Mouse (Mus musculus) kidney, adult 8-10 months (tissue): Measurements from ENCODE around the gene Cyp2c70.
"Not testable (repeated sequence)": the region's sequence is repeated elsewhere in the genome, so short reads cannot be mapped to it uniquely, and the experiment has no call there.

Experiments used
- DNase-seq, 2 experiments: peaks; one replicate each; pipeline ENCODE4 v3.0.0; 2022

Gene Cyp2c70

DNA sequence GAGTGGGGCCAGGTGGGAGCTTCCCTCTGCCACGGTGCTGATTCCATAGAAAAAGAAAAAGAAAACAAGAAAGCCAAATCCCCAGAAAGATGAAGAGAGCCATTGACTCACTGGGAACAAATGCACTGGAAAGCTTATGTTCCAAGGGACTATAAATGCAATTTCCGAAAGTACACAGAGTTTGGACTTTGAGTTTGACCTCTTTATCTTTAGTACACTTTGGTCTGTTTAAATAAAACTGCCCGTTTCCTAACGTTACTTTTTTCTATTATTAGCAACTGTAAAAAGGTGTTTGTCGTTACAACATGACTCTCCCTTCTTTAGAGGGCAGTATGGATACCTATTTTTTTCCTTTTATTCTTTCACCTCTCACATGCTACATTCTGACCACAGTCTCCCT is at the start of gene Cyp2c70:
Gene Cyp2c70 (minus strand): TSS at position 174 of the 400 bp plus-strand sequence.
- DNase-seq = no peak

DNA sequence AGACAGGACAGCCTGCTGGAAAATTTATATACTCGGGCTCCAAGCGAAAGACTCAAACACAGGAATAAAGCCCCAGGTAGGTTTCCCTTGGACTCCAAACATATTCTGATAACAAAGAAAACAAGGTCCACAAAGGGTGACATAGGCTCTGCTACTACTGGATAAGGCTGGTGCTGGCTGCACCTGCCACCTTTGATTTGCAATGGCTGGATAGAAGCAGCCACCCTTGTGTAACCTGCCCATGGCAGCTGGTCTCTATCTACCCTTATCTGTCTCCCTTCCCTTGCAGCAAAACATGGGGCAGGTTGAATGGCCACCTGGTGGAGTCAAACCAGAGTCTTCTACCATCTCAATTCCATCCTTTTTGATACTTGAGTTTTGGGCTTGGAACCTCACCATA is 45.4 kb upstream of the Cyp2c70 start:
- no peak for DNase-seq

DNA sequence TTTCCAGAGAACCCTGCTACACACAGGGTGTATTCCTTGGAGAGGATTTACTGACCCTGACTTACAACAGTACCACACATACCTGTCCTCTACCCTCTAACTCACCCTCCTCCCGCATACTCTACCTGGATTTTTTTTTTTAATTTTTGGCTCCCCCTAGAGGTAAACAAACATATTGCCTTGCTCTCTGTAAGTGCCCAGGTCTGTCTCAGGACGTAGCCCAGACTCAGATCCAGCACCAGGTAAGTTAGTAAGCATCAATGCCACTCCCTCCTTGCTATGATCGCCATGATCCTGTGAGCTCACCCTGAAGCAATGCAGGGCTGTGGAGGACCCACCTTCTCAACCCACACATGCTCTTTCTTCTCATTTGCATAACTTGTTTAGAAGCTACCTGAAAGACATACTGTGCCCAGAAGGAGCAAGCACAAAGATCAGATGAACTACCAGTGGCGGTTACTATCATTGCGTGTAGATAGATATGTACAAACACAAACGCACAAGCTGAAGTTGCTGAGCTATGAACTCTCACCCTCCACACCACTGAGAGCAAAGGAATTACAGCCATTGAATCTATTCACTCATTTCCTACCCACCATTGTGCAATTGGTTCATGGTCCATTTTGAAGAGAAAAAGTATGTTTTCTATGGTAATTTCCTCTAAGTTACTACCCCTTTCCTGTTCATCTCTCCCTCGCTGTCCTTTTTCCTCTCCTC is 44.9 kb upstream of the Cyp2c70 start:
- no peak for DNase-seq

GRCm38 (mm10) chr19:40231074-40231738 is 44.1 kb upstream of the Cyp2c70 start:
- no peak for DNase-seq

DNA sequence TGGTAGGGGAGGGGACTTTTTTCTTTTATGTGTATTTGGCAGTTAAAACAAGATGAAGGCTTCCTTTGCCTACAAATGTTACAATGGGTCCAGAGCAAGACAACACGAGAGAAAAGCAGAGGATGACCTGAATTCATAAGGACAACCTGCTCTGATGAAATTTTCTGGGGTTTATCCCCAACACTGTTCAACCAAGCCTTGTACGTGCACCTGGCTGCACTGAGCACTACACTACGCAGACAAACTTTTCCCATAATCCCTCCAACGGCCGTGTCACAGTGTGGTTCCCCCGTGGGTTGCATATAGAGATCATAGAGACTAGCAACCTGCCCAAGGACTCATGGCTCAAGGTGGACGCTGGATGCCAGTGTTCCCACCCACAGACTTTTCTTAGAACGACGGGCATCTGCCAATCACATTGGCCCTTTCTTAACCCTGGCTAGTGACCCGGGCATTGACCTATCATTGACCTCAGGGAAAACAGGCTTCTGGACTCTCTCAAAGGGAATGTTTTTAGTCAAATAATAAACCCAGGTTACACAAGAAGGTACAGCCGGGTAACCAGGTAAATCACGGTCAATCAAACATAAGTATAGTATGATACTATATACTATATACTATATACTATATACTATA is 39.5 kb upstream of the Cyp2c70 start:
- DNase-seq = peak; percentile 25 to 54

DNA sequence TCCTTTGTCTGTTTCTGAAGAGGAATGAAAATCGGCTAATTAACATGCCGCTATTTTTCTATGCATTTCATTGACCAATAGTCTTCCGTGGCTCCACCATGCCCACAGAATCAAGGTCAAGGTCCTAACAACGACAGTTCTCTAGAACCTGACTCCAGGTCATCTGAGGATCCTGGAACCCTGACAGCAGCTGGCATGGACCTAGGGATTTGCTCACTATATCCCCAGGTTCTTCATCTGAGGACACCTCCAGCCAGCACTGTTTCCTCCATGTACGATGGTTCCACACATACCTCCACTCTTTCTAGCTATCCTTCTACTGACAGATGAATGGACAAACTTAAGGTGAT is 38.6 kb upstream of the Cyp2c70 start:
- DNase-seq = peak; percentile 62 to 68

GRCm38 (mm10) chr19:40225102-40225760 is 38.1 kb upstream of the Cyp2c70 start:
- DNase-seq = peak; percentile 57 to 76

GRCm38 (mm10) chr19:40222307-40222706 is 35.2 kb upstream of the Cyp2c70 start:
- not testable (repeated sequence) for DNase-seq

GRCm38 (mm10) chr19:40220878-40221277 is 33.7 kb upstream of the Cyp2c70 start:
- DNase-seq = no peak

- not testable (repeated sequence) for DNase-seq
Observed at GRCm38 (mm10) chr19:40202947-40203346, 15.8 kb upstream of the Cyp2c70 start.

- no peak for DNase-seq
Observed at GRCm38 (mm10) chr19:40190596-40190995, 3.5 kb upstream of the Cyp2c70 start.

- no peak for DNase-seq
Observed at GRCm38 (mm10) chr19:40183600-40183999, 3.5 kb downstream of the Cyp2c70 start.

- peak in 1 of 2 experiments; percentile 3 for DNase-seq
Observed at GRCm38 (mm10) chr19:40178311-40178710, 8.8 kb downstream of the Cyp2c70 start.

GRCm38 (mm10) chr19:40168391-40168790 is 18.7 kb downstream of the Cyp2c70 start:
- peak; percentile 29 to 31 for DNase-seq

DNA sequence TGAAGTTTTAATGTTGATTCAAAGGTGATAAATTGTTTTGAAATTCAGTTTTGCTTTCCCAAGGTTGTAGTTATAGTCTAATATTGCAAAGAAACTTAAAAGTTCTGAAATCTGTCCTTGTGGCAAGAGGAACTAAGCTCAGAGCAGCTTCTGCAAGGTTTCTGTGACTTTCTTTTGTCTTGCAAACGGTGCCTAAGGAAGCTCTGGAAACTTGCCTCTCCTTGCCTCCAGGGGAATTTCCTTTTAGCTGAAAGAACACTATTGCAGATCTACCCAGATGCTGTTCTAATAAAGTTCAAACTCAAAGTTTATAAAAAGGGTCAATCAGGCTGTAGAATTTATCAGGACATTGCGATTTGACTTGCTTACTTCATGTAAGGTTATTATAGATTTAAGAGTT is 60.1 kb downstream of the Cyp2c70 start:
- not testable (repeated sequence) for DNase-seq

- not testable (repeated sequence) for DNase-seq
Observed at GRCm38 (mm10) chr19:40125165-40125564, 62.0 kb downstream of the Cyp2c70 start.

DNA sequence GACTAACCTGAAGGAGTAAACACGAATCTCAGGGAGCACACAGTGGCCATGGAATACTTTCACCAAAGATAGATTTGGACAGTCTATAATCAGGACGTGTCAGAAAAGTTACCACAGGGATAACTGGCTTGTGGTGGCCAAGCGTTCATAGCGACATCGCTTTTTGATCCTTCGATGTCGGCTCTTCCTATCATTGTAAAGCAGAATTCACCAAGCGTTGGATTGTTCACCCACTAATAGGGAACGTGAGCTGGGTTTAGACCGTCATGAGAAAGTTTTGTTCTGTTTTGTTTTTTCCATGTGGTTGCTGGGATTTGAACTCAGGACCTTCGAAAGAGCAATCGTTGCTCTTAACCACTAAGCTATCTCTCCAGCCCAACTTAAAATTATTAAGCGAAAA is 67.5 kb downstream of the Cyp2c70 start:
- DNase-seq = not testable (repeated sequence)
